Mouse (Mus musculus): Measurements from ENCODE around the gene Lancl2. TPM values are rescaled to one million over a fixed set of nuclear protein-coding genes. Genes with fewer than 3 reads are reported as not detected.

Lancl2 gene
- total RNA-seq (2021), result 100 to 1,000 TPM; 159 to 161 TPM

DNA sequence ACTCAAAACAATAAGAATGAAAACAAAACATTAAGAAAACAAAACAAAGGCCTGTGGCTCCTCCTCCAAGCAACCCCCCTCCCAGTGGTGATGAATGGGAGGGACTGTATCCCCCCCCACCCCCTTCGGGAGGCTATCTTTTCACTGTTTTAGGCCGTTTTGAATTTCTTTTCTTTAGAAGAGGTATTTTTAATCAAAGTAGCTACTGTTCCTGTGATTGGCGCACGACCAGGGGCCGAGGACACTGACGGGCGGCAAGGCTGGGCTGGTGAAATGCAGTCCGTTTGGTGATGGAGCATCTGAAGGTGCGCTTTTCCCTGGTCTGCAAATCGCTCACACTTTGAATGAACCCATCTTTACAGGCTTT, at the start of gene Lancl2:
Lancl2 (plus strand) TSS at position 165 of the 367 bp plus-strand sequence.
- peak; percentile 51 for DNase-seq
- intact Hi-C loops (cut with DNase I), result loop anchor here (10.0 kb wide), 1 partner anchor 122 kb away; the partner anchor contains the start of gene Vopp1

- no peak for DNase-seq
- intact Hi-C loops (cut with DNase I), result no loop called here
Observed at GRCm38 (mm10) chr6:57661295-57661694, 41.0 kb upstream of the Lancl2 start.

GRCm38 (mm10) chr6:57684156-57684555, 18.2 kb upstream of the Lancl2 start:
- DNase-seq, result no peak
- intact Hi-C loops (cut with DNase I), result no loop called here

DNA sequence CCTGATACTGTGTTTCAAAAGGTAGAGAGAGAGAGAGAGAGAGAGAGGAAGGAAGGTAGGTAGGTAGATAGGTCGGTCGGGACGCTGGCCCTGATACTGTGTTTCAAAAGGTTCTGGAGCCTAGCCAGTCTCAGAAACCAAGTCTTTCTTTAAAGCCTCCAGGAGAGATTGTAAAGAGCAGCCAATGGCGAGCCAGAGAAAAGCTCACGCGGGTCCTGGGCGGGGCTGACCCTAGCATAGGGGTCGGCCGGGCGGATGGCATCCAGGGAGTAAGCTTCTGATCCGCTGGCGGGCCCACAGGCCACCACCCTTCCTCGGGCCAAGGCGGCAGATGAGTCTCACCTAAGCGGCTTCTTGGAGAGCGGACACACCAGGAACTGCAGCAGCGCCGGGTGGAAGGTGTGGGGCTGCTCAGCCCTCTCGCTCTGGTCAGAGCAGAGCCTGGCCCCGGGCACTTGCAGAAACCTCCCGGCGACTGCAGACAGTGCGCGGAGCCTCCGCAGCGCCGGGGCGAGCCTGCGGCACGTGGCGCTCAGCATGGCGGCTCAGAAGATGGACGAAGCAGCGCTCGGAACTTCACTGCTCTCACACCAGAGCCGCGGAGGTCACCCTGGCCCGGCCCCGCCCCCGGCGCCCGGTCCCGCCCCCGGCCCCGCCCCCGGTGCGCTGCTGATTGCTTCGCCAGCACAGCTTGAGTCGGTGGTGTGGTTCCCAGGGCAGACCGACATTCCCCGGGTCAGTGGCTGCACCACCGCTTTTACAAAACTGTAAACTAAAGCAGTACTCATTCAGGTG, 10.7 kb upstream of the Lancl2 start, which contains the start of gene Pyurf:
Pyurf (minus strand) TSS at position 612 of the 795 bp plus-strand sequence.
- peak; percentile 82 for DNase-seq
- intact Hi-C loops (cut with DNase I), result loop anchor here (10.0 kb wide), 1 partner anchor 157 kb away; the partner anchor contains the start of gene Ppm1k

GRCm38 (mm10) chr6:57693116-57693515, 9.2 kb upstream of the Lancl2 start:
- DNase-seq, result no peak
- intact Hi-C loops (cut with DNase I), result loop anchor here (10.0 kb wide), 1 partner anchor 158 kb away; the partner anchor contains the start of gene Ppm1k

GRCm38 (mm10) chr6:57701686-57702085, 654 bp upstream of the Lancl2 start:
- intact Hi-C loops (cut with DNase I), result loop anchor here (10.0 kb wide), 1 partner anchor 123 kb away; the partner anchor contains the start of gene Vopp1
- DNase-seq, result no peak

GRCm38 (mm10) chr6:57702743-57703499, 581 bp downstream of the Lancl2 start:
- intact Hi-C loops (cut with DNase I), result loop anchor here (10.0 kb wide), 1 partner anchor 122 kb away; the partner anchor contains the start of gene Vopp1
- DNase-seq, result peak; percentile 97

GRCm38 (mm10) chr6:57703703-57704102, 1.4 kb downstream of the Lancl2 start:
- DNase-seq, result peak; percentile 12
- intact Hi-C loops (cut with DNase I), result loop anchor here (10.0 kb wide), 1 partner anchor 121 kb away; the partner anchor contains the start of gene Vopp1

DNA sequence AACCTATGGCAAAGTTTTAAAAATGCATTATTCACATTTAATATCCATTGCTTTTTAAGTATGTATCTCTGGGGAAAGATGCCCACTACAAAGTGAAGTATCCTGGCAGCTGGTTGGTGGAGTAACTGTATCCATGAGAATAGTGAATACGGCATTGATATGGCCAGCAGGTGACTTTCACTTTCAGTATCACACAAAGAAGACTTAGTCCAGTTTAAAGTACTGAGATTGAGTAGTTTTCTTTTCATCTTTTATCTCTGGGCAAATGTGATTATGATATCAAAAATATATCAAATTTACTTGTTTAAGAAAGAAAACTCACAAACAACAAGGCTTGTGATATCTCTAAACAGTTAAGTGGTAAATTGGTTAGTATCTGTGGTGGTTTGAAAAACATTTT, 4.4 kb downstream of the Lancl2 start:
- intact Hi-C loops (cut with DNase I), result loop anchor here (10.0 kb wide), 1 partner anchor 118 kb away; the partner anchor contains the start of gene Vopp1
- DNase-seq, result no peak

- no peak for DNase-seq
- intact Hi-C loops (cut with DNase I), result no loop called here
Observed at GRCm38 (mm10) chr6:57711726-57712125, 9.4 kb downstream of the Lancl2 start.

GRCm38 (mm10) chr6:57721347-57721746, 19.0 kb downstream of the Lancl2 start:
- intact Hi-C loops (cut with DNase I), result no loop called here
- DNase-seq, result no peak

GRCm38 (mm10) chr6:57742749-57743148, 40.4 kb downstream of the Lancl2 start:
- intact Hi-C loops (cut with DNase I), result no loop called here
- DNase-seq, result no peak

- intact Hi-C loops (cut with DNase I), result no loop called here
- no peak for DNase-seq
Observed at GRCm38 (mm10) chr6:57743333-57743732, 41.0 kb downstream of the Lancl2 start.

- intact Hi-C loops (cut with DNase I), result no loop called here
- DNase-seq, result no peak
Observed at GRCm38 (mm10) chr6:57744123-57744522, 41.8 kb downstream of the Lancl2 start.

GRCm38 (mm10) chr6:57744974-57745747, 42.8 kb downstream of the Lancl2 start:
- no peak for DNase-seq
- intact Hi-C loops (cut with DNase I), result no loop called here

- intact Hi-C loops (cut with DNase I), result no loop called here
- no peak for DNase-seq
Observed at GRCm38 (mm10) chr6:57745748-57746129, 43.4 kb downstream of the Lancl2 start.

- intact Hi-C loops (cut with DNase I), result loop anchor here (2.0 kb wide), 1 partner anchor 23 kb away; no protein-coding TSS in a partner anchor
- DNase-seq, result no peak
Observed at GRCm38 (mm10) chr6:57753962-57754759, 51.8 kb downstream of the Lancl2 start.

GRCm38 (mm10) chr6:57763054-57763453, 60.7 kb downstream of the Lancl2 start:
- intact Hi-C loops (cut with DNase I), result no loop called here
- no peak for DNase-seq

- DNase-seq, result no peak
- intact Hi-C loops (cut with DNase I), result no loop called here
Observed at GRCm38 (mm10) chr6:57765095-57765878, 62.9 kb downstream of the Lancl2 start.

Measured in left cerebral cortex, postnatal 4 days (tissue).